Mouse (Mus musculus) lung, postnatal 4 days (tissue): ENCODE data around the gene Nav2.

Experiments
- DNase-seq, 2 experiments: peaks; one replicate each; pipeline ENCODE4 v3.0.0; 2021

Gene Nav2

DNA sequence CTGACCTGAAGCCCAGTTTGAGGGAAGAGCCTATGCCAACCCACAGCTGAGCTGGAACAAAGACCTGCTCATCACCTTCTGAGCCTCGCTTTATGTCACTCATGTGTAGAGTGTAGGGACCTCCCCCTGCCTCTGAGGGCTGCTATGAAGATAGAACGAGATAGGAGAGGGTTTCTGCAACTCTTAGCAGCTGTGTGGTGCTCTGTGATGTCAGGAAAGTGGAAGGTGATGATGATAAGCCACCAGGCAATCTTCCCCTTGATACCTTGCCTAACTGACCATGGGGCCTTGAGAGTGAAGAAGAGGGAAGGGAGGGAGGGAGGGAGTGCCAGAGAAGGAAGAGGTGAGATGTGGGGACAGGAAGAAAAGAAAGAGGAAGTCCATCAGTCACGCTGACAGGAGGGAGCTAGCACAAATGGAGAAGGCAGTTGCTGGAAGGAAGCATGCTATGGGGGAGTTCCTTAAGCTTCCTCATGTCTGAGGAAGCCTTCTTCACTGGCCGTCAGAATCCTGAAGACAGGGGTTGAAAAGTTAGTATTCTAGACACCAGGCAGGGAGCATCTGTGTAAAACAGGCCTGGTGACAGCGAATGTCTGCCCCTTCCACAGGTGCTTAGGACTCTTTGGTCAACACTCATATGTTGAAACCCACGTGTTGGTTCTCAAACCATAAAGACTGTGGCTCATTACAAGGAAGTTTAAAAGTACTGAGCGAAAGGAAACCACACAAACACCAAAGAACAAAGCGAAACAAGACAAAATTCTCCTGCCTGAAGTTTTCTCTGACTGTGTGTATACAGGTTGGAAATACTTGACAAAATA is at the start of gene Nav2:
Nav2 (plus strand) TSS at position 196 of the 821 bp plus-strand sequence.
- DNase-seq: no peak

DNA sequence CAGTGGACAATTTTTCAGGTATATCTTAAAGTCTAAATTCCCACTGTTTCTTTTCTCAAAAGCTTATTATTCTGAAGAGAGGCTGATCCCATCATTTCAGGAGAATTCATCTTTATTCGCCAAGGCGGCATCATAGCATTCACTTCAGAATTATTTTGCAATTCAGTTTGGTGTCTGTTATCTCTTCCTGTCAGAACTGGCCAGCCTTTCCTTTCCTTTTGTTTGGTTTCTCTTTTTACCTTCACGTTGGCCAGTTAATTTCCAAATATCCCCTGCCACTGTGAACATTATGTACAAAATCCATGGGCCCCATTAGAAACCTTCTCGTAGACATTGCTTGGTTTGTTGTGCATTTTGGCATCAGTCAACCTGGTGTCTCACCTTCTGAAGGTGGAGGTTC is 49.2 kb upstream of the Nav2 start:
- DNase-seq: no peak

DNA sequence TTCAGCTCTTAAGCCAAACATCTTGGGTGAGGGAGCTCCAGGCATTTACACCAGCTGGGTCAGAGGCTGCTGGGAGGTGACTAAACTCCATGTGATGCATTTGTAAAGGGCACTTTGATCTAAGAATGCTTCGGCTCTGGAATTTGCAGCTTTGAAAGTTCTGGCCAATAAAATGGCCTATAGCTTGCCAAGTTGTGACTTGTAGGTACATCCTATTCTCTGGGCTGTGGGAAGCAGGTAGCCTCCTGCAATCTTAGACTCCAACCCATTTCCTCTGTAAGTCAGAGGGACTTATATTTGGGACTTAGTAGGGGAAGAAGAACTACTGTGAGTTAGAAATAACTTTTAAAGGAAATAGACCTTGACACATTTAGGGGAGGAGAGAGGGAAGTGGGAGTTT is 47.6 kb upstream of the Nav2 start:
- no peak for DNase-seq

DNA sequence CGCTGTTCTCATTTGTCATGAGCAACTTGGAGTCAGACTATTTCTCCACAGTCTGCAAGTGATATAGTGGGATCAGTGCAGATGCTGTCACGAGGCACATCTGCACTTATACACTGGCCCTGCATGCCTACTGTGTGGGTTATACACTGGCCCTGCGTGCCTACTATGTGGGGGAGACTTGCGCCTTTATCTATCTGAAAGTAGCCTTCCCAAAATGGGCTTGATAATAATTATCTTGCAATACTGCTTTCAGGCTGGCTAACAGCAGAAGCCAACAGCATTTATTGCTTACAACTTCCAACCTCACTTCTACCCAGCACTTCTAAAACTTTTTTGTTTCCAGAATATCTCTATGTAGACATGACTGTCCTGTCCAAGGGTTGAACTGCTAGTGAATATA is 46.7 kb upstream of the Nav2 start:
- DNase-seq: no peak

DNA sequence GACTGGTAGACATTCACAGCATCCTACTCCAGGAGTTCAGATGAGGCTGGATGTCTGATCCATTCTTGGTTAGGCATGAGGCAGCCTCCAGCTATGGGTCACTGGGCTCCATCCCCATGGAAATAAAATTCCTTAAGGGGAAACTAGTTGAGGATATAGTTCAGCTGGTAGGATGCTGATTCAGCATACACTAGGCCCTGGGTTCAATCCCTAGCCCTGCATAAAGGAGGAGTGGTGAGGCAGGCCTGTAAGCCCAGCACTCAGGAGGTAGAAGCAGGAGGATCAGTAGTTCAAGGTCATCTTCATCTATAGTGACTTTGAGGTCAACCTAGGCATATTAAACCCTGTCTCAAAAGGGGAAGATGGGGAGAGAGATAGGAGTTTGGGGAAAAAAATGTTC is 44.3 kb upstream of the Nav2 start:
- no peak for DNase-seq

DNA sequence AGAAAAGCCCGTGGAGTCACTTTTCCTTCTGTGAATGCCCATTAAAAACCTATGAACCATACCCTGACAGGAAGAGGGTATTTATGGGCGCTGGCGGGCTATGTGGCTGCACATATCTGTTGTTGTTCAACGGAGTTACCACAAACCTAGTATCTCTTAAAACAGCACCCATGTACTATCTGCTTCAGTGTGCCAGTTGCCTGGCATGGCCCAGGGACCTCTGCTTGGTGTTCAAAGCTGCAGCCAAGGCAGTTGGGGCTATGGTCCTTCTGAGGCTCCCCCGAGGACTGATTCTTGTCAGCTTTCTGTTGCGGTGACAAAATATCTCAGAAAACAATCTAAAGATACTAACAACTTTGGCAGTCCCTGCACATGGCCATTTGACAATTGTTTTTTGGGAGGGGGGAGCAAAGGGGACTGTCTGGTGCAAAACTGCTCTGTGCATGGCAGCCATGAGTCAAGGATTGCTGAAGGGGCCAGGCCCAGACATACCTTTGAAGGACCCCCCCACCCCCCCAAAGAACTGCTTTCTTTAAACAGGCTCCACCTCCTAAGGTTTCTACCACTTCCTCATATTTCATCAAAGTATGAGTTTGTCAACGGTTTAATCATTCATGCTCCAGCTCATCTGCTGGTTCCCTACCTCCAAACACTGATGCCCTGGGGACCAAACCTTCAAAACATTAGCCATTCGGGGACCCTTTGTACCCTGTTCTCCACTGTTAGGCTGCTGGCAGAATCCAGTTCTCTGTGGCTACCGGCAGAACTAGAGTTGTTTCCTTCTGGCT is 43.7 kb upstream of the Nav2 start:
- DNase-seq: no peak

DNA sequence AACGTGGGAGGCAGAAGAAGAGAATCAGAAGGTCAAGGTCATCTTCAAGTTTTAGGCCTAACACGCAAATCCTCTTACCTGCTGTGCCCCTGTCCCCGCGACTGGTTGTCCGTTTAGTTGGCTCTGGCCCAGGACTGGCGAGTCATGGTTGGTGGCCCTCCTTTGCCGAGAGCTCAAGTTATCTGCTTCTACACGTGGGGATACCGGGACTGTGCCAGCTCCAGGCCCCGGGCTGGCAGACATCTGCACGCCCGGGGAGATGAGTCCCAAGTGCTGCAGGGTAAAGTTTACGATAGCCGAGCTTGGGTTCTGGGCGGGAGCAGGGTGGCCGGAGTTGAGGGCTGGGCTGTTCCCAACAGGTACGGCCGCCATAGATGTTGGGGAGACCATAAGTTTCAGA is 40.9 kb upstream of the Nav2 start:
- DNase-seq: no peak

DNA sequence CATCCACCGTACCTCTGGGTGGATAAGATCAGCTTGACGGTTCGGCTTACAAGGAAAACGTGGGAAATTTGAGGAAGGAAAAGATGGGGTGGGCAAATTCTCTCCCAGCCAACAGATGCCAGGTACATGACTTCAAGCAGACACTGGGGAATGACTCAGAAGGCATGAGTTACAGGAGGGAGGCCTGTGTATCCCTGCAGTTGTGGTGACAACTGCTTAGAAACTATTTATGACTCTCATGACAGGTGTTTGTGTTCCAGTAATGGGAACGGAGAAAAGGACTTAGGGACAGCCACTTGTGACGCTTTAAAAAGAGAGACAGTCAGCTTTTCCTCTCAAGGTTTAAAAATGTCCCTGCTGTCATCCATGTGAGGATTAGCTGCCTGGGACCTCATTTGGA is 38.4 kb upstream of the Nav2 start:
- DNase-seq: no peak

DNA sequence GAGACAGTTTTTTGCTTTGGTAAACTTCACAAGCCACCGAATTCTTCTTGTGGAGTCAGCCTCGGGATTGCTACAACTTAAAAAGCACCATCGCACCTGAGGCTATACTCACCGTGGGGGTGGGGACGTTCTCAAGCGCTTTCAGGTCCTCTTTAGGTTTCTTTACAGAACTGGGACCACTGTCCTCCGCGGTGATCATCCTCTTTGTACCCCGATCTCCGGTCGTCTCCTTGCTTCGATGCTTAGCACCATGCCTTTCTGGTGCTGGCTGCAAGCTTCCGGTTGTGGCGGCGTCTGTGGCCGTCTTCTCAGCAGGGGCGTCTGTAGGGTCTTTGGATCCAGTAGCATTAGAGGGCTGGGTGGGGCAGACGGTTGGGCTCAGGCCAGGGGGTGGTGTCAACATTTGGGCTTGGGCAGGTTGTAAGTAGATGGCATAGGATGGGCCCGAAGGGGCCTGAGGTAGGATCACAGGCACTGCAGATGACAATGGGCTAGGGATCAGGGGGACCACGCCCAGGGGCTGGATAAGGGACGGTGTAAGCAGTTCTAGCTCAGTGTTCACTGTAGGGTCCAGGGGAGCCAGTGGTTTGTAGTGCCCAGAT is 37.8 kb upstream of the Nav2 start:
- no peak for DNase-seq

DNA sequence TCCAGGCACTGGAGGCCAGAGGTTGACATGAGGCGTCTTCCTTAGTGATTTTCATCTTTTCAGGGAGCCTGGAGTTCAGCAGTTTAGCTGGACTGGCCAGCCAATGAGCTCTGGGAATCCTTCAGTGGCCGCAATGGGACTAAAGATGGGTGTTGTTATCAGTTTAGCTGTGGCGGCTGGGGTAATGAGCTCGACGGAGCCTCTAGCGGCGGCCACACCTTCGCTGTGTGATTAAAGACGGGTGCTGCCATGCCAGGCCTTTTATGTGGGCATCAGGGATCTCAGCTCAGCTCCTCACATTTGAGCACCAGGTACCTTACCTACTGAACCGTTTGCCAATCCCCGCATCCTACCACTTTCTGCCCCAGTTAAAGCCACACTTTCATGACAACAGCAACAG is 37.2 kb upstream of the Nav2 start:
- DNase-seq: no peak

DNA sequence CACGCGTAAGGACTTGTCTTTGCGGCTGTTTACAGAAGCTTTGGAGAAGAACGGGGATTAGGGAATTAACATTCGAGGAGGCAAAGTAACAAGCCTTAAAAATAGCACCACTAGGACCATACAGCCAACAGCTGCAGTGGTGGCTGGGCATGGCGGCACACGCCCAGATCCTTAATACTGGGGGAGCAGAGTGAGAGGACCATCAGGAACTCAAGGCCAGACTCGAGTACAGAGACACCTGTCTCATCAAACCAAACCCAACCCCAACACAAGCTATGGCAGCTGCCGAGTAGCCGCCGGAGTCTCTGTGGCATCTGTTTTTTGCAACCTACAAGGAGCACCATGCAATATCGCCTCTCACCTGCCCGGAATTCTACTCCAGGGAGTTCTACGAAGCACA is 33.4 kb upstream of the Nav2 start:
- no peak for DNase-seq

DNA sequence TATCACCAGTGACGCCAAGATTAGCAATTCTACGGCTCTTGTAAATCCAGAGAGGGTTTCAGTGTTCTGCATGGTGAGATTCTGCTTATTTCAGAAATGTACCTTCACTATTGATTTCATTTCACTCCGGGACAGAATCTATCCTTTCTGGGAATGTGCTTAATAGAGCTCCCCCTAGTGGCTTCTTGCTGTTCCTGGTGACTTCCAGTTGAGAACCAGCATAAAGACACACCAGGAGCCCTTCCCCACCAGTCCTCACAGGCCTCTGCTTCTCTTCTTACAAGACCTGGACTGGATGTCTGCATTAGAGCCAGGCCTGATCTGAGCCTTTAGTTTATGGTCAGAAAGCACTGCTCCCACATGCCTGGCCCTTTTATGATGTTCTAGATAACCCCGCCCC is 32.0 kb upstream of the Nav2 start:
- peak in 1 of 2 experiments; percentile 61 for DNase-seq

DNA sequence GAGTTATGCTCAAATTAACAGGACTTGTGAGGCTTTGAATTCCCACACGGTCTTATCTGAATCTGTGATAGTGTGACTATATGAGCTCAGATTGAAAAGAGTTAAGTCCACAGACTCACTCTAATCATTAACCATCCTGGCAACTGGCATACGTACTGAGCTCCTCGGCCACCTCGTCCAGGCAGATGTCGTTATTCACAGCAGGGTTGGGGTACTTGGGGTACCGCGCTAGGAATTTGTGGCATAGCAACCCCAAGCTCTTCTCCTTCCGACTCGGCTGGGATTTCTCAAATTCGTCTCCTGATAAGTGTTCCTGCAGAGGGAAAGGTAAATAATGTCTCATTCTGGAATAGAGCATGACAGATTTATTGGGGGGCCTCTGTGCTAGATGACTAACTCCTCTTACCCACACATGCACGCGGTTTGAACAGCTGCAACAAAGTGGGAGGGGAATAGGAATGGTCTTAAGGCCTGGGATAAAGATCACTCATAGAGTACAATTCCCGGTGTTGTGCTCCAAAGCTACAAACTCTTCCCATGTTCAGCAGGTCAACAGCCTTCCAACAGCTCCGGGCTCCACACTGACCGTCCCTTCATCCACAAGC is 30.6 kb upstream of the Nav2 start:
- DNase-seq: no peak

DNA sequence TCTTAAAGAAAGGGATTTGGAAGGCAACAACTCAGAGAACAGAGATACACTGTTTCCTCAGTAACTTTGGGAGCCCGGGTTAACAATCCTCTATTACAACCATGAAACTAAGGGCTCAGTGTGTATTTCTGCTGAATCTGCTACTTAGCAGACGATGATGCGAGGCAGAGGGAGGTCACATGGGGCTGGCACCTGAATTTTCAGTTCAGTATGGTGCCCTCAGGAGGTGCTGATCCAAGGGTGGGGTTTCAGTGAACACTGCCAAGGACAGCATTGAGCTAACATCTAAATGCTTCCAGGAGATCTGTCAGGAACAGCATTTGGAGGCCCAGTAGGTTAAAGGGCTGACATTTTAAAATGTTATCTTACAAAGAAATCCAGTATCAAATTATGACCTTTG is 28.9 kb upstream of the Nav2 start:
- DNase-seq: no peak

DNA sequence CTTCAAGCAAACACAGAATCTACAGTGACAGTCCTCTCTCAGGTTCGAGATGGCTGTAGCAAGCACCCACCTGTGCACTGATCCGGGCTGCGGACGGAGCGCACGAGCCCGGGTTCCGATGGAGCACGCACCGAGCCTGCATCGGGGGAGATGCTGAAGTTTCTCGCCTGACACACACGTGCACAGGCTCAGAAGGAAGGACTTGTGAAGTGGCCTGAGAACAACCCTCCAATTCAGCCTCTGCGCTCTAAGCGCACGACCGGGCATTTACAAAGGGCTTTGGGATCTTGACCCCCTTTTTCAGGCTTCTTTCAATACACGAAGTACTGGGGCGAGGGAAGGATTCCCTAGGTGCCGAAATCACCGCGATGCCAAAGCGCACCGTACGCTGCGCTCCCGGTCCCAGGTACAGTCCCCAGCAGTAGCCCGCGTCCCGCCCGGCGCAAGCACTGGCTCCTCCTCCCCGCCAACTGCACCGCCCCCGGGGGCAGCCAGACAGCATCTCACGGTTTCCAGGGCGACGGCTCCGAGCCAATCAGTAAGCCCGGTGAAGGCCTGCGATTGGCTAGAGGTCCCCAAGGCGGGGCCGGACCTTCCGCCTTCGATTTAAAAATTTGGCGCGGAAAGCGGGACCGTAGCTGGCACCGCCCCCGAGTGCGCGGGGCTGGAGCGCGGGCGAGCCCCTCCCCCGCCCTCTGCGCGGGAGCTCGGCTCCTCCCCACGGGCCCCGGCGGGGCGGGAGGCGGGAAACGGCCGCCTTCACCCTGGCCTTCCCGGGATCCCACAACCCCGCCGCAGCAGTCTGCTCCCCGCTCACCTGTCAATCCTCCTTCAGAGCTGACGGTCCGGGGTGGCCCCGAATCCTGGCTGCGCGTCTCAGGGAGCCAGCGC is 27.7 kb upstream of the Nav2 start:
- peak; percentile 98 for DNase-seq

DNA sequence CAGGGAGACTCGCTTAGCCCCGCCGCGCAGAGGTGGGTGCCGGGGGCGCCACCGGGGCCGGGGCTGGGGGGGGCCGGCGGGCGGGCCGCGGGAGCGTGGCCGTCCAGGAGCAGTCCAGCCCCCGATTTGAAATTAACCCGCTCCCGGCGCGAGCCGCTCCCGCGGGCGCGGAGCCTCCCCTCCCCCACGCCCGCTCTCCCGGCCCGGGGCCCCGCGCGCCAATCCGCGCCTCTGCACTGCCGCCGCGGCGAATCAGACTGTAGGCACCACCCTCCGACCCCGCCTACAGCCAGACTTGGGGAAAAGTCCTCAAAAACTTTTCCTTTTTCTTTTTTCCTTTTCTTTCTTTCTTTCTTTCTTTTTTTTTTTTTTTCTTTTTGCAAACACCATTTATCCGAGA is 27.0 kb upstream of the Nav2 start, which contains the start of gene E2f8:
E2f8 (minus strand) TSS at position 111 of the 400 bp plus-strand sequence.
- DNase-seq: peak; percentile 82 to 88

DNA sequence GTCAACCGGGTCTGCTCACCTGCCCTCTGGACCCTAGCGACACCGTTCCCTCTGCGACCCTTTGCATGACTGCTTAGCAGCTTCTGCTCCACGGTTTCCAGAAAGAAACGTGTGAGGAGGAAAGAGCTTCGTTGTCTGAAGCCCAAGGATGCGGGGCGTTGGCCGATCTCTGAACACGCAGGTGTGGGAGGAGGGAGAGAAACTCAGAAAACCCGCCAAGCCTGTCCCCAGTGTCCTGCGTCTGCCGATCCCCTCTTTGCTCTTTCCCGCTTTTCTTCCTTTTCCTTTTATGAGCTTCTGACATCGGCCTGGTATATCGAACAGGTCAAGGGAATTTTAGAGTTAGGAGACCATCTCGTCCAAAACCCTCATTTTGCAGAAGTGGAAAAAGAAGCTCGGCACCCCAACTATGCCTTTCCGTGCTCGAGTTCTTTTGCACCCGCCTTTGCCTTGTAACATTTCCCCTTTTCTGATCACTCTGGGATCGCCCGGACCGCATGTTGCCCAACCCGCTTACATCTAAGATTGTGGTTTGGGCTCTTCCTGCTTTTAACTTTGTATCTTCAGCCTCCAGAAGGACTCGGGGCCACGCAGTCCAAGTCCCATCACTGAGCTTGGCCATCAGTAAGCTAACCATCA is 26.4 kb upstream of the Nav2 start:
- peak; percentile 48 to 53 for DNase-seq

DNA sequence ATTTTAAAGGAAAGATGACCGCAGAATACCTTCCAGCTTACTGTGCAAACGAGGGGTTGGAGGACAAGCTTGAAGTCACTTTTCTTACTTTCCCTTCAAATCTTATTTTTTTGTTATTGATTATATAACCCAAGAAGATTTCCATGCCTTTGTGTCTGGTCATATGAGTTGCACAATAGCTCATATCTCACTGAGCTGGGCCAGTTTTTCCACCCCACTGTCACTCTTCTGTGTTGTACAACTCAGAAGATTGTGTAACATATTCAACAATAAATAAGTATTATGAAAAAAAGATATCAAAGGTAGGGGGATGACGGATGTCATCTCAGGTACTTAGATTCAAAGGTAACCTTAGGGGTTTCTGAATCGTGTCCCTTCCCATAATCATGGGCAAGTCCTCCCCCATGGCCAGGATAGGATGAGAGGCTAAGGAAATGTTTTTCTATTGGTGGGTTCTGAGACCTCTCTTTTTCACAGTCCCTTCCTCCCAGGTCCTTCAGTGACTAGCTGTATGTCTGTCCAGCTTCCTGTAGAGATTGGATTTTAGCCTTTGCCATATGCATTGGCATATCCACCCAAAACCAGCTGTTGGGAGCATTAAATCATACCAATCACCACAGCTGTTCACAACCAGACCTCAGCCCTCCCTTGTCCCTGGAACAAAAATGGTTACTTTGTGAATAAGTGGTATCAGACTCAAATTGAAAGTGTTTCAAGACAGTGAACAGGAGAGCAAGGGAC is 24.8 kb upstream of the Nav2 start:
- DNase-seq: no peak

DNA sequence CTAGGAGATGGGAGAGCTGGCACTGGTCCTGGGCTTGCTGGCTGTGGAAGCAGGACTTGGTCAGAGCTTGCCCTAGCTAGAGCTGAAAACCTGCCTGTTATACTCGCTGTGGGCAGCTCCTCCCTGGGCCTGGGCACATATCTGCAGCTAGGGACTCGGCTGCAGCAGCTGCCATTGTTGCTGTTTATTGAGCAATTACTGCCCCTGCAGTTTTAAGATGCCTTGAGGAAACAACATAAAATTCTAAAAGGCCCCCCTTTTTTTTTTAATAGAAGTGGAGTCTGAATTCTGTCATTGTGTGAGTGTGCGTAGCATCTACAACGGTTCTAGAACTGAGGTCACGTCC is 24.3 kb upstream of the Nav2 start:
- DNase-seq: no peak

DNA sequence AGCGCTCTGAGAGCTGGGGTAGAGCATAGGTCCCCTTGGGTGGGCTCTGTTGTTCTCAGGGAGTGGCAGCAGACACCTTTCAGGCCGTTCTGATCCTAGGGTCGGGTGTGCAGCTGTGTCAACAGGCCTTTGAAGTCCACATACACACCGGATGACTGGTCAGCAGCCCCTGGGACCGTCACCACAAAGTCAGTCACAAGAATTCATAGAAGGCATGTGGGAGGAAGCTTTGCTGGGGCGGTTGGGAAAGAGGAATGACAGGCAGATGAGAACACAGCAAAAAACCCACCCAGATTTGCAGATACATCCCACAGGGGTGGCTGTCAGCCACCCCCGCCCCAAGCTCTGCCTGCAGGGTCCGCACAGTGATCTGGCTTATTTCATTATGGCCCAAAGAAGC is 20.5 kb upstream of the Nav2 start:
- no peak for DNase-seq

DNA sequence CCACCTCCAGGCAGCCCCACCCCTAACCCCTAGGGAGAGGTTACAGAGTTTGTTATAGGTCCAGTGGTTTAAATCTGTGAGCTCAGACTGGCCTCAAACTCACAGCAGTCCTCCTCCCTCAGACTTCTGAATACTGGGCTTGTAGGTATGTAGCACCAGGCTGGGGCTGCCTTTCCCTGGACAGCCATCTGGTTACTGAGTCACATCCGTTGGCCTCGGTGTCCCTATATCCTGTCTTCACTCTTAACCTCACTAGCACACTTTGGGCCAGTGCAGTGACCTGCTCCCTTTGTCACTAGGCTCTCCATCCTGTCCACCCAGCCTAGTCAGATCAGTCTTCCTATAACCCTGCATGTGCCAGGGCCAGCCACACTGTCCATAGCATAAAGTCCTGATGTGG is 19.8 kb upstream of the Nav2 start:
- no peak for DNase-seq
